In the genomic region with DNA sequence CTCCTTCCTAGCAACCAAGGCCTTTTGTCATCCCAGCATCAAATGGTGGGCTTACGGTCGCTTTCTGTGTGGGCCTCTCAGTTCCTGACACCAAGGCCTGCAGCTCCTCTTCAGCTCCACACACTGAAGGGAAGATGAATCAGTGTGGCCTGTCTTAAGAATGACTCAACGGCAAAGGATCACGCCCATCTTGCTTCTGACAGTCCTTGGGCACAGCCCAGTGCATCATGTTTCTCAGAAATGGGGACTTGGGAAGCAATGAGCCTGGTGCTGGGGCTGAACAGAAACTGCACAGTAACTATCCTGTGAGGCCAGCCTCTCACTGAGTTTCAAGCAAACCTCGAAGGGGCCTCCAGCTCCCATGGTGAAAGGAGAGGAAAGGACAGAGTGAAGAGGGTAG, we compare ENCODE assay signal across 18 mouse cellular contexts. TPM values are rescaled to one million over a fixed set of nuclear protein-coding genes. Genes with fewer than 3 reads are reported as not detected.
DNase-seq lines count a peak whose midpoint lies in the region.
"Had no signal": no experiment of that assay in that cellular context is flagged by ENCODE, and none has a peak within 500 bp of the region (broad histone marks: within the 10 kb centered on the region; RNA-seq: fewer than 3 reads in every experiment).

No protein-coding gene starts in this region.

- intact Hi-C loops in left cerebral cortex, postnatal 36 days (cut with DNase I) = no loop called here

- DNase-seq in adrenal gland, adult 2 months = peak; percentile 40
- DNase-seq in adrenal gland, postnatal 10 days = no peak
- peak; percentile 30 for DNase-seq in 3134 (ENCODE audit: extremely low read depth, insufficient read length, low spot score)
- DNase-seq in adrenal gland, adult 8-10 months = peak; percentile 13
- DNase-seq in adrenal gland, postnatal 36 days = peak; percentile 17
- DNase-seq in left cerebral cortex, postnatal 36 days (ENCODE audit: low spot score in 2 of 2) = no peak
- DNase-seq in right cerebral cortex, postnatal 10 days (ENCODE audit: low spot score in 2 of 2) = no peak
- DNase-seq: cerebellum, adult 11-12 months; cerebellum, adult 9-10 months; cerebellum, postnatal 14 days; gastrocnemius, postnatal 10 days; gastrocnemius, postnatal 36 days; kidney, adult 11 months; kidney, adult 8-10 months had no signal

RNA-seq across cellular contexts. Expression of a gene that starts 47.7 kb away (rescaled TPM):
- total RNA-seq in adrenal gland, adult 2 months (2021) = under 1 TPM in 1 of 2 experiments, not detected in 1; 0.52 TPM
- polyA plus RNA-seq in adrenal gland, adult 2 months (2012; rRNA removed) = 0.65 and 0.82 TPM in 2 replicates
- under 1 TPM; 0.33 to 0.60 TPM for total RNA-seq in adrenal gland, postnatal 10 days (2021)
- total RNA-seq in adrenal gland, adult 8-10 months (2022) = under 1 TPM in 3 of 4 experiments, not detected in 1; 0.18 to 0.70 (median 0.41) TPM
- total RNA-seq in adrenal gland, postnatal 36 days (2021) = 1 to 10 TPM in 1 of 2 experiments, not detected in 1; 1.4 TPM
- 10 to 100 TPM in 1 of 2 experiments, 1 to 10 TPM in 1; 9.1 to 15.9 TPM for total RNA-seq in left cerebral cortex, postnatal 36 days (2021)
- total RNA-seq: gastrocnemius, adult 18-20 months; gastrocnemius, postnatal 36 days; granulocyte monocyte progenitor cell, adult 5-6 weeks; hematopoietic stem cell, adult 5-6 weeks had no signal
- polyA plus RNA-seq: heart, postnatal 0 days had no signal

Comparison
In these comparisons a context has a peak if more than half of its experiments do, and no peak if none do; other contexts are left out.
1. DNase-seq: peak in adrenal gland, adult 2 months (single experiment), 3134 (single experiment), adrenal gland, adult 8-10 months (single experiment) and adrenal gland, postnatal 36 days (2 of 2); none in adrenal gland, postnatal 10 days (single experiment), left cerebral cortex, postnatal 36 days (0 of 2) and right cerebral cortex, postnatal 10 days (0 of 2).
2. RNA of a gene that starts 47.7 kb away (total RNA-seq): 9.1 to 15.9 TPM in left cerebral cortex, postnatal 36 days; 1.4 TPM in adrenal gland, postnatal 36 days, 0.33 to 0.60 TPM in adrenal gland, postnatal 10 days, 0.52 TPM in adrenal gland, adult 2 months and 0.18 to 0.70 TPM in adrenal gland, adult 8-10 months; every median in the first group is over 4 times any median in the second.